Mouse (Mus musculus): ENCODE measurements around the gene Pou2f1.

Gene Pou2f1

DNA sequence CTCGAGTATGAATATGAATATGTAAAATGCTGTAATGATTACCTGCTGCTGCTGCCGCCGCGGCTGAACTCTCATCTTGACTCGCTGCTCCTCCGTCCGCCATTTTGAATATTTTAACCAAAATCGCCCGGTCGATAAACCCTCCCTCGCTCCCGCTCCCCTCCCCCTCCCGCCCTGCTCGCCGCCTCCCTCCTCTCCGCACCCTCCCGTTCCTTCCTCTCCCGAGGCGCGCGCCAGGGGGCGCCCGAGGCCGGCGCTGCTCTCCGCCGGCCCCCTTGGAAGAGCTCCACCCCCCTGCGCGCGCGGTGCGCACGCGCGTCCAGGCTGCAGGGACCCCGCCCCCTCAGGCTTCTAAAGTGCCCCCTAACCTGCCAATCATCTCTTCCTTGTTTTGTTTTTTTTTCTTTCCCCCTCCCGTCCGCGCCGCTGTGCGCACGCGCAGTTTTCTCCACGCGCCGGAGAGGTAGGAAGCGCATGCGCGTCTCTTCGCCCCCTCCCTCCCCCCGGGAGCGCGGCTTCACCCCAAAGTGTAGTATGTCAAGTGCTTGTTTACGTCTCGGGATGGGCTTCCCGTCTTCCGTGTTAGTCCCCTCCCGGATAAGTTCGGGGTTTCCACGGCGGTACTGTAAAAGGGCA is at the start of gene Pou2f1:
Gene Pou2f1, minus strand, starts transcription at position 159 of the 636 bp plus-strand sequence.
- peak; percentile 97 to 98 for DNase-seq

- DNase-seq: peak; percentile 24 to 41
Measured at GRCm38 (mm10) chr1:166049046-166049827, 46.8 kb upstream of the Pou2f1 start.

DNA sequence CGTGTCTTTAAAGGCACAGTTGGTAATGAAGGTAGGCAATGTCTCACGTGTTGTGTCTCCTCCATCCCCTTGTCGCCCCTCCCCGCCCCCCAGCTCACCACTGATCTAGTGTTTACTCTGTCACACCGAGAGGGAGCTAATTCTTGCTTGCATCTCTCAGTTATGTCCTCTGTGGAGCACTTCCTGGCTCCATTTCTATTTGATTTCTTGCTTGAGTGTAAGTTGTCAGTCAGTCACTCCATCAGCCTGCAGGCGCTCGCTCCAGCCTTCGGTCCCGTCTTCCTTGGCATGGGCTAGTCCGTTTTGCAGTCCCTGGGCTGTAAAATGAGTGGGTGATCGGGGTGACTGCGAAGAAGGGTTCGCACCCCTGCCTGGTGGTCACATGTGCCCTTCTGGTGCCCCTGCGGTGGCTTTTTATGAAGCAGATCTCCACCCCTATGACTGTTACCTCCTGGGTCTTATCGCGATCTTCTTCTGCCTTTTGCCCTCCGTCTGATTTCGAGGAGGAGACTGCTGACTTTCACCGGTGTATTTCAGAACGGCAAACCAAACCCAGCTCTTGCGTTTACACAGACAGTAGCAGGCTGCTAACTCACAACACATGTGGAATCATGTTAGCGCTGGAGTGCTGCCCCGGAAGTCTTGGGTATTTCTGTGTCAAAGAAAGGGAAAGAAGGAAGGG is 45.9 kb upstream of the Pou2f1 start:
- peak; percentile 29 to 36 for DNase-seq

GRCm38 (mm10) chr1:166047505-166048170 is 45.2 kb upstream of the Pou2f1 start:
- peak in 1 of 2 experiments; percentile 14 for DNase-seq

DNA sequence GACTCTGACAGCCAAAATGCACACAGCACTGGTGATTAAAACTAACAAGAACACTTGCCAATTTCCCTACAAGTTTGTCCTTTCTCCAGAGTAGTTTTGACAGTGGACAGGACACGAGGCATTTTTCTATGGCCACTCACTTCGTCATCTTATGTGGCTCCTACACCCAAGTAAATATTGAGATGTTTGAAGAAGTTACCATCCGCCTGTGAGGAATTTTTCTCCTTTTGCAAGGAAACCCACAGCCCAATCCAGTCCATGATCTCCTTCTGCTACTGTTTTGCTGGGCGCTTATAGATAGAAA is 43.4 kb upstream of the Pou2f1 start:
- DNase-seq: no peak

GRCm38 (mm10) chr1:166045060-166045893 is 42.8 kb upstream of the Pou2f1 start:
- DNase-seq: no peak

GRCm38 (mm10) chr1:166043451-166044149 is 41.1 kb upstream of the Pou2f1 start:
- DNase-seq: peak; percentile 23 to 32

DNA sequence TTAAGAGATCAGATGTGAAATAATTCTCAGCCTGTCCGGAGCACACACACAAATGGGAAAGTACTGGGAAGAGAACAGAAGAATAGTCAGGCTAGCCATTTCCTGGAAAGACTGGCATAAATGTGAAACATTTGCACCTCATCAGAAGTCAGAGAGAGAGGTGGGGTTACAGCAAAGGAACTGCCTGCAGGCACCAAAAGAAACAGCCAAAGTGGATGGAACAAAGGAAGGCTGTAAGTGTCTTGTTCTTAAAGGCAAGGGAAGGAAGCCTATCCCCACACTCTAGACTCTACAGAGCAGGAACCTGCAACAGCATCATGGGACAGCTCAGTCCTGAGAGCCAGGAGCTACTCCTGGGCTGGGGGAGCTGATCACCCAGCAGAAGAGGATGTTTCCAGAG is 39.0 kb upstream of the Pou2f1 start:
- DNase-seq: no peak

GRCm38 (mm10) chr1:166038731-166039332 is 36.4 kb upstream of the Pou2f1 start:
- no peak for DNase-seq

DNA sequence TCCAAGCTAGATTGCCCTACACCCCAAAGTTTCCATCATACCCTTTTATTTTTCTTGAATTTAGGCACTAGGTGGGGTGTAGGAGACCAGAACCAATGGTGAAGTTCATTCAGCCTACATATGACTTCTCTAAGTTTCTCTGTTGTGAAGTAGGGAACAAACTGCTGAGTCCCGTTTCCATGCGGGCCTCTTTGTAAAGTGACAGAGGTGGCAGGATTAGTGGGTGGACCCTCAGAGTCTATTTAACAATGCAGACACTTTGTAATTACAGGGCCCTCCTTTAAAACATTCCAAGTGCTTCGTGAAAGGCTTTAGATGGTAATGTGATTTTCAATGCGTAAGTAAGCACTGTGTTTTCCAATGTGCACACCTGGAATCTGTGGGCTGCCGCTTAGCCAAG is 32.6 kb upstream of the Pou2f1 start:
- DNase-seq: no peak

DNA sequence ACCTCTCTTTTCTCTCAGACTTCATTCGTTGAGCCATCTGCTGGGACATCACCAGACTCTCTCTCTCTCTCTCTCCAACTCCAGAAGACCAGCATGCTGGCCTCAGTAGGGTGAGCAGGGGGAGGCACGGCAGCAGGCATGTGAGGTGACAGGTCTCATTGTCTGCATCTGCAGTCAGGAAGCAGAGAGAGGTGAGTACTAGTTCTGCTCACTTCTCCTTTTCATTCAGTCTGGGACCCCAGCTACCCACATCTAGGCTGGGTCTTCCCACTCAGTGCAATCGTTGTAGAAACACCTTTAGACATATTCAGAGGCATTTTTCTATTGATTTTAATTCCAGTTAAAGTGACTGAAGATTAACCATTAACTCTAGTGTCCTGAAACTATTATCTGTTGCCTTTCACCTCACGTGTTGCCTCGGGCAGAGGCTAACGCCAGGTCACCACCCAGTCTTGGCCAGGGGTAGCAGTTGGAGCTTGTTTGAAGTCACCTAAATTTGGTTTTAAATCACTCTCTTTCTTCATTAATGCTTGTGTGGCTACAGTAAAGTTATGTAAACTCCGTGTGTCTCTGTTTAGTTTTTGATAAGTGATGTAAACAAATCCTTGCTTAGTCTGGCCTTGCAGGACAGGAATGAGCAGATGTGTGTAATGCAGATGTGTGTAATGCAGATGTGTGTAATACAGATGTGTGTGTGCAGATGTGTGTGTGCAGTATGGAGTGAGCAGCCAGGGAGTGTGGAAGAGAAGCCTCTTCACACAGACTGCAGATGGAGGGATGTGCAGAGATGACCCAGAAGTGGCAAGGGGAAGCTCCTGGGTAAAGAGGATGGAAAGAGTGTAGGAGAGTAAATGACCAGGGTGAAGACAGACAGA is 29.4 kb upstream of the Pou2f1 start:
- no peak for DNase-seq

- DNase-seq: no peak
Measured at GRCm38 (mm10) chr1:166023981-166024380, 21.5 kb upstream of the Pou2f1 start.

GRCm38 (mm10) chr1:166017203-166017602 is 14.7 kb upstream of the Pou2f1 start:
- no peak for DNase-seq

GRCm38 (mm10) chr1:166016306-166016705 is 13.8 kb upstream of the Pou2f1 start:
- peak; percentile 40 to 60 for DNase-seq

DNA sequence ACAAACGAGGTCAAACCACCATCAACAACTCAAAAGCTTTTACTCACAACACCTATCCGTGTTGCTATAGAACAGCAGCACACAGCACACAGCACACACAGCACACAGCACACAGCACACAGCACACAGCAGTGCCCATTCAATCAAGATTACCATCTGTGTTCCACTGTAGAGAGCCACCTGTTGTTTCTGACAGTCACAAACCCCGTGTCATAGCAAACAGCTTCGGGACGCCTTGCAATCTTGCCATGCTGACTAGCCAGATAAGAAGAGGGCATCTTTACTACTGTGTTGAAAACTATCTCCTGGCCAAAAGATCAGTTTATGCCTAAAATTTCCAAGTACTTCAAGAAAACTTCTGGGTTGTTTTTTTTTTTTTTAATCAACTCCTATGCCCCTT is 12.1 kb upstream of the Pou2f1 start:
- peak; percentile 33 to 54 for DNase-seq

DNA sequence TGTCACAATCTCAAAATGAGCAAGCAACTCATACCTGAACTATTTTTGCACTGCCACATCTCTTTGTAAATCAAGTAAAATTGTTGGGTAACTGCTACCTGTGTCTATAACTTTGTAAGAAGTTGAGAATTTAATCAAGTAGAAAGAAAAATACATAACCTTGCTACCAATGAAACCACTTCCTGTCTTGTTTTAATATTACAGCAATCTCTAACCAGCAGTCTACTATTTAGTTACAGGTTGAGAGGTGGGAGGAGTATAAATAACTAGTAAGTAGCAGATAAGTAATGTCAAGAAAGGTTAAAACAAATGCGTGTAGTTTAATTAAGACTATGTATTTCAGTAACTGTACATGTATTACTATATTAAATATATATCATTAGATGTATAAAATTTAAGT is 7.6 kb upstream of the Pou2f1 start:
- DNase-seq: no peak

- DNase-seq: no peak
Measured at GRCm38 (mm10) chr1:166008634-166009350, 6.3 kb upstream of the Pou2f1 start.

- peak; percentile 52 to 70 for DNase-seq
Measured at GRCm38 (mm10) chr1:166007026-166007425, 4.5 kb upstream of the Pou2f1 start.

DNA sequence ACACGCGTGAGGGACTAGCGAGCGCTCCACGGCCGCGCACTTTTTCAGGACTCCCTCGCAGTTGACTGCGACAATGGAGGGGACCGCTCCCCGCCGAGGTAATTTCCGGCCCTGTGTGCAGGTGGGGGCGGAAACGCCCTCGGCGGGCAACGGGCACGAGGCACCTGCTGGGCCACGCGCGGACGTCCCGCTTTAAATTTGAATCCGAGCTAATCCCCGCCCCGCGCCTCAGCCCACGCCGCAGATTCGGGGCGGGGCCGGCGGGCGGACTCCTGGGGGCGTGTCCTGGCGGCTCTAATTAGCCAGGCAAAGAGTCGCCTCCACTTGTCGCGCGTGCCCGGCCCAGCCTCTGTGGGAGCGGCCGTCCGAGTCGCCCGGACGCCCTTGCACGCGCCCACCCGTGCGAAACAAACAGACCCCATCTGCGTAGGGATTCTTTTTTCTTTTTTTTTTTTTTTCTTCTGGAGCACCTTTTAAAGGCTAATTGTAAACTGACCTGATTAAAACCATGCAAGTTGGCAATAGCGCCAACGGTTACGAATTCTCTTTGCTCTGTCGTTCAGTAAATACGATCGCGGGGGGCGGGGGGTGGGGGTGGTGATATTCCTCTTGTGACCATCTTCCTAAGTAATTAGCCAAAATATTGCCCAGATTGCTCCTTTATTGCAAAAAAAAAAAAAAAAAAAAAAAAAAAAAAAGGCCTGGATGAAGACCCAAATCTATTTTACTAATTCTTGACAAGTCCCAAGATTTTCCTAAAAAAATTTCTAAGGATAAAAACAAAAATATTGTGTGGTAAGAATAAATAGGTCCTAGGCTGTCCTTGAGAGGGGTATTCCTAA is 924 bp upstream of the Pou2f1 start:
- DNase-seq: peak; percentile 96 to 97
